Mouse (Mus musculus): ENCODE results near the gene Urm1.

The Urm1 gene

GRCm38 (mm10) chr2:29826926-29827708 lies 7.2 kb downstream of the Urm1 start:
- in situ Hi-C loops (cut with MboI, MseI), result no loop called here

- in situ Hi-C loops (cut with MboI, MseI), result no loop called here
These were observed 7.8 kb downstream of the Urm1 start for GRCm38 (mm10) chr2:29827709-29828024.

GRCm38 (mm10) chr2:29831106-29831505 lies 11.2 kb downstream of the Urm1 start:
- in situ Hi-C loops (cut with MboI, MseI), result no loop called here

GRCm38 (mm10) chr2:29833796-29834195 lies 13.9 kb downstream of the Urm1 start:
- in situ Hi-C loops (cut with MboI, MseI), result no loop called here

- in situ Hi-C loops (cut with MboI, MseI), result no loop called here
These were observed 15.6 kb downstream of the Urm1 start for GRCm38 (mm10) chr2:29835391-29835899.

- in situ Hi-C loops (cut with MboI, MseI), result no loop called here
These were observed 19.6 kb downstream of the Urm1 start for GRCm38 (mm10) chr2:29839460-29839859.

- in situ Hi-C loops (cut with MboI, MseI), result no loop called here
These were observed 23.6 kb downstream of the Urm1 start for GRCm38 (mm10) chr2:29843231-29844105.

GRCm38 (mm10) chr2:29844115-29844514 lies 24.2 kb downstream of the Urm1 start:
- in situ Hi-C loops (cut with MboI, MseI), result no loop called here

GRCm38 (mm10) chr2:29844661-29845060 lies 24.8 kb downstream of the Urm1 start:
- in situ Hi-C loops (cut with MboI, MseI), result no loop called here

GRCm38 (mm10) chr2:29845636-29846035 lies 25.8 kb downstream of the Urm1 start:
- in situ Hi-C loops (cut with MboI, MseI), result no loop called here

GRCm38 (mm10) chr2:29846061-29846853 lies 26.4 kb downstream of the Urm1 start:
- in situ Hi-C loops (cut with MboI, MseI), result no loop called here

GRCm38 (mm10) chr2:29846911-29847310 lies 27.0 kb downstream of the Urm1 start:
- in situ Hi-C loops (cut with MboI, MseI), result no loop called here

GRCm38 (mm10) chr2:29849041-29849440 lies 29.2 kb downstream of the Urm1 start:
- in situ Hi-C loops (cut with MboI, MseI), result no loop called here

GRCm38 (mm10) chr2:29849841-29850480 lies 30.1 kb downstream of the Urm1 start:
- in situ Hi-C loops (cut with MboI, MseI), result loop anchor here (5.0 to 10.0 kb wide), 2 partner anchors 78 to 85 kb away; no protein-coding TSS in a partner anchor

- in situ Hi-C loops (cut with MboI, MseI), result loop anchor here (5.0 to 10.0 kb wide), 2 partner anchors 81 to 88 kb away; no protein-coding TSS in a partner anchor
These were observed 33.1 kb downstream of the Urm1 start for GRCm38 (mm10) chr2:29852957-29853485.

- in situ Hi-C loops (cut with MboI, MseI), result loop anchor here (5.0 to 10.0 kb wide), 2 partner anchors 81 to 89 kb away; no protein-coding TSS in a partner anchor
These were observed 33.9 kb downstream of the Urm1 start for GRCm38 (mm10) chr2:29853736-29854135.

GRCm38 (mm10) chr2:29855585-29856210 lies 35.8 kb downstream of the Urm1 start:
- in situ Hi-C loops (cut with MboI, MseI), result loop anchor here in 1 of 2 experiments (5.0 to 10.0 kb wide), 2 partner anchors 38 to 91 kb away; no protein-coding TSS in a partner anchor

GRCm38 (mm10) chr2:29856451-29857260 lies 36.8 kb downstream of the Urm1 start:
- in situ Hi-C loops (cut with MboI, MseI), result loop anchor here in 1 of 2 experiments (5.0 to 10.0 kb wide), 2 partner anchors 39 to 92 kb away; no protein-coding TSS in a partner anchor

GRCm38 (mm10) chr2:29857341-29857740 lies 37.5 kb downstream of the Urm1 start:
- in situ Hi-C loops (cut with MboI, MseI), result loop anchor here in 1 of 2 experiments (5.0 to 10.0 kb wide), 2 partner anchors 40 to 93 kb away; no protein-coding TSS in a partner anchor
